Mouse (Mus musculus) forebrain, postnatal 0 days (tissue): ENCODE data around the gene Tcea2. TPM values are rescaled to one million over a fixed set of nuclear protein-coding genes. Genes with fewer than 3 reads are reported as not detected.

Experiments
- ATAC-seq: fragments of 200-750 bp; cut with Nextera tagmentation; 2 replicates; pipeline ENCODE4 v1.8.0; 2017; ENCODE audit warnings: mild to moderate bottlenecking, moderate library complexity
- DNase-seq: peaks from one replicate; pipeline ENCODE4 v3.0.0-alpha.2; 2015
- H3K27ac ChIP-seq: fragments of 300-500 bp; sonication (generic); 2 replicates; pipeline ENCODE4 v1.5.1; 2014; ENCODE audit warnings: low read depth, mild to moderate bottlenecking, antibody characterized with exemption, low read length, moderate library complexity, mixed read lengths
- H3K27me3 ChIP-seq: fragments of 300-500 bp; sonication (generic); 2 replicates; pipeline ENCODE4 v1.6.1; 2014; ENCODE audit warnings: mild to moderate bottlenecking, low read length, mixed read lengths; ENCODE audit not compliant: insufficient read depth
- H3K36me3 ChIP-seq: fragments of 300-500 bp; sonication (generic); 2 replicates; pipeline ENCODE4 v1.6.1; 2014; ENCODE audit warnings: mild to moderate bottlenecking, moderate library complexity; ENCODE audit not compliant: insufficient read depth
- H3K4me1 ChIP-seq: fragments of 300-500 bp; sonication (generic); 2 replicates; pipeline ENCODE4 v1.6.1; 2014; ENCODE audit warnings: antibody characterized with exemption; ENCODE audit not compliant: insufficient read depth
- H3K4me2 ChIP-seq: fragments of 300-500 bp; sonication (generic); 2 replicates; pipeline ENCODE4 v1.6.1; 2014; ENCODE audit warnings: low read depth, mild to moderate bottlenecking, moderate library complexity
- H3K4me3 ChIP-seq: fragments of 300-500 bp; sonication (generic); 2 replicates; pipeline ENCODE4 v1.5.1; 2014; ENCODE audit warnings: low read depth, low read length, mixed read lengths
- H3K9ac ChIP-seq: fragments of 300-500 bp; sonication (generic); 2 replicates; pipeline ENCODE4 v1.6.1; 2014; ENCODE audit warnings: mild to moderate bottlenecking
- H3K9me3 ChIP-seq: fragments of 300-500 bp; sonication (generic); 2 replicates; pipeline ENCODE4 v1.6.1; 2016; ENCODE audit warnings: low read length
- CTCF ChIP-seq: sonication (generic); IDR thresholded peaks from 2 replicates; pipeline ENCODE4 v1.5.1; 2016; ENCODE audit warnings: antibody characterized with exemption, control low read depth, low read depth
- WGBS: fragments of 180-500 bp; shearing (Covaris S2); extraction: QIAGEN DNeasy Blood & Tissue Kit; methylation state at CpG from one replicate; pipeline ENCODE4 v1.1.7; 2014; 5-methylcytosine and 5-hydroxymethylcytosine counted together
- polyA plus RNA-seq: library from polyadenylated mRNA; unstranded; fragments of >200 nt; fragmentation: Nextera tagmentation; extraction: Ambion mirVana; gene quantifications from 2 replicates; pipeline ENCODE4 v1.2.1, GENCODE M21; 2015
- total RNA-seq: library from RNA; depleted of rRNA; stranded (reverse); fragments of >200 nt; gene quantifications from 2 replicates; pipeline ENCODE4 v1.2.3, GENCODE M21; 2014

Tcea2 gene
- total and polyA plus RNA-seq, 2 experiments from 2014 or later = 55.6 to 57.5 TPM

DNA sequence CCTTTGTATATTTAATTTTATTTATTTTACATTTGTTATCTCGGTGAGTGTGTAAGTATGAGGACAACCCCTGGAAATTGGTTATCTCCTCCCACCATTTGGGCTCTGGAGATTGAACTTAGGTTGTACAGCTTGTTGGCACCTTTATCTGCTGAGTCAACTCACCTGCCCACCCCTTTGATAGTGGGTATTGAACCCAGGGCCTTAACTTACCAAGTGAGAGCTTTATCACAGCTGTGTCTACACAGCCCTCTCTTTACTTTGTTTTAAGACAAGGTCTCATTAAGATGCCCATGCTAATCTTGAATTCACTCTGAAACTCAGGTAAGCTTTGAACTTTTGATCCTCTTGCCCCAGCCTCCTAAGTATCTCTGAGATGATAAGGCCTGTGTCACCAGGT, 1.9 kb downstream of the Tcea2 start:
- peaks cover 13% of the 10 kb centered on the region for H3K4me1 ChIP-seq
- H3K36me3 ChIP-seq = peaks cover 21% of the 10 kb centered on the region
- H3K9me3 ChIP-seq = no peaks in the 10 kb centered on the region
- H3K4me3 ChIP-seq = no peak overlapping the region
- H3K27ac ChIP-seq = no peak overlapping the region
- no peak overlapping the region for H3K4me2 ChIP-seq
- no peak overlapping the region for H3K9ac ChIP-seq
- 95% methylated on average over 1 of the region's 1 CpGs for WGBS
- no peak for DNase-seq
- no peaks in the 10 kb centered on the region for H3K27me3 ChIP-seq
- no peak for ATAC-seq
- no peak for TF ChIP-seq CTCF

DNA sequence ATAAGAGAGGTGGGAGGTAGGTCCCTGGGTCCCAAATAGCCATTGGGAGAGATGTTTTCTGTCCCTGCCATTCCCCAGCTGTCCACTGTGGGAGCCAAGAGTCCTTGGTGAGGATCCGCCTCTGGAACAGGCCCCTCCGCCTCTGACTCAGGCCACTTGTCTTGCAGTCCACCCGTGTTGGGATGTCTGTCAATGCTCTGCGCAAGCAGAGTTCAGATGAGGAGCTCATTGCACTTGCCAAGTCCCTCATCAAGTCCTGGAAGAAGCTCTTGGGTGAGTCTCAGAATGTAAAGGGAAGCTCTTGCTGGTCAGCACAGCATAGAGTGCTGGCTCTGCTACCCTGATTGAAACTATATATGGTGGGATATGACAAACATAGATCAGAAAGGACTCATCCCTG, 3.3 kb downstream of the Tcea2 start:
- 70% methylated on average over 4 of the region's 4 CpGs for WGBS
- no peak for DNase-seq
- Histone ChIP-seq H3K27me3 (no peaks in the 10 kb centered on the region), H3K9me3 (no peaks in the 10 kb centered on the region), H3K4me3 (no peak overlapping the region), H3K4me1 (peaks cover 13% of the 10 kb centered on the region), H3K36me3 (peaks cover 35% of the 10 kb centered on the region), H3K4me2 (no peak overlapping the region), H3K9ac (no peak overlapping the region), H3K27ac (no peak overlapping the region)
- ATAC-seq = no peak
- no peak for TF ChIP-seq CTCF

DNA sequence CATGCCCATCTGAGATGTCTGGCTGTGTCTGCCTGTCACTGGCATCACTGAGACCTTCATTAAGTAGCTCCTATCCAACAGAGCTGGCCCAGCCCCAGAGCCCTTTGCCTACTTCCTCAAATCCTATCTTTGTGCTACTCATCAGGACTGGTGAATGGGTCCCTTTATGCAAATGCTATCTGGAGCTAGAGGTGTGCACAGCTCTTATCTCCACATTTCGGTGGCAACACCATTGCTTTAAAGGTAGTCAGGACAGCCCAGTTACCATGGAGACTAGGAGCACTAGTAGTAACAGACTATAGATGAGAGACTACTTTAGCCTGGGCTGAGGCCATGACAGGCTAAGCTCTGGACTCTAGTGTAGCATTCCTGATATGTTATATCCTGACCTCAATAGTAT, 4.6 kb downstream of the Tcea2 start:
- DNase-seq (no peak), ATAC-seq (no peak)
- peaks cover 46% of the 10 kb centered on the region for H3K36me3 ChIP-seq
- no peak overlapping the region for H3K27ac ChIP-seq
- WGBS = 91% methylated on average over 1 of the region's 1 CpGs
- H3K4me3 ChIP-seq = no peak overlapping the region
- no peaks in the 10 kb centered on the region for H3K9me3 ChIP-seq
- H3K4me1 ChIP-seq = peaks cover 13% of the 10 kb centered on the region
- no peak overlapping the region for H3K9ac ChIP-seq
- TF ChIP-seq CTCF = no peak
- no peaks in the 10 kb centered on the region for H3K27me3 ChIP-seq
- H3K4me2 ChIP-seq = no peak overlapping the region

DNA sequence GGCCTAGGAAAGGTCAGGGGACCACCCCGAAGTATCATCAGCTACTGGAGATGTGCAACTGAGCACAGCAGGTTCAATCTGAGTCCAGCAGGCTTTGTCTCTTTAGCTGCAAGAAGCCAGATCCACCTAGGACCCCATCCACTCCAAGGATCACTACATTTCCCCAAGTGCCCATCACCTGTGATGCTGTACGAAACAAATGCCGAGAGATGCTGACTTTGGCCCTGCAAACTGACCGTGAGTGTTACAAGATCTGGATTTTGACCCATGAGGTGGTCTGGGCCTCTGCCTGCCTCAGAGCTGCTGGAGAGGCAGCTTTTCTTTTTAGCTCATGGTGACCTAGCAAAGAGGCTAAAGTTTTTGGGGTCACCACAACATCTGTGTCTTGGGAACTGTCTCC, 5.6 kb downstream of the Tcea2 start:
- Histone ChIP-seq H3K4me3 (no peak overlapping the region), H3K27me3 (no peaks in the 10 kb centered on the region), H3K9me3 (no peaks in the 10 kb centered on the region), H3K27ac (no peak overlapping the region), H3K4me1 (peaks cover 13% of the 10 kb centered on the region), H3K36me3 (peaks cover 46% of the 10 kb centered on the region), H3K9ac (no peak overlapping the region), H3K4me2 (no peak overlapping the region)
- no peak for TF ChIP-seq CTCF
- DNase-seq (no peak), ATAC-seq (no peak)
- 94% methylated on average over 4 of the region's 4 CpGs for WGBS

DNA sequence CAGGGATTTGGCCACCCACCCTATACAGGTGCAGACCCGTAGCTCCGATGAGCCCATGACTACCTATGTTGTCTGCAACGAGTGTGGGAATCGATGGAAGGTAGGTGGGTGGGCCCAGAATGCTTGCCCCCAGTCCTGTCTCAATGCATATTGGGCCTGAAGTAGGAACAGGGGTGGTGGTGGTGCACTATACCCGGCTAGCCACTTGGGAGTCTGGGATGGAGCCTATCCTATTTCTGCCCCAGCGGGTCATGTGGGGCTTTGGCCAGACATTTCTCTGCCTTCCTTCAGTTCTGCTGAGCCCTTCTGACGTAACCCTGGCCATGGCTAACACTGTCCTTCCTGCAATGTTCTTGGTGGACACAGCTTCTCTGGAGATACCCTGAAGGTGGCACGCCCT, 7.5 kb downstream of the Tcea2 start:
- 97% methylated on average over 8 of the region's 8 CpGs for WGBS
- Histone ChIP-seq H3K27ac (no peak overlapping the region), H3K4me3 (no peak overlapping the region), H3K36me3 (peaks cover 46% of the 10 kb centered on the region), H3K27me3 (no peaks in the 10 kb centered on the region), H3K4me2 (no peak overlapping the region), H3K9ac (no peak overlapping the region), H3K9me3 (no peaks in the 10 kb centered on the region), H3K4me1 (peaks cover 3% of the 10 kb centered on the region)
- TF ChIP-seq CTCF = no peak
- ATAC-seq = no peak
- DNase-seq = no peak

DNA sequence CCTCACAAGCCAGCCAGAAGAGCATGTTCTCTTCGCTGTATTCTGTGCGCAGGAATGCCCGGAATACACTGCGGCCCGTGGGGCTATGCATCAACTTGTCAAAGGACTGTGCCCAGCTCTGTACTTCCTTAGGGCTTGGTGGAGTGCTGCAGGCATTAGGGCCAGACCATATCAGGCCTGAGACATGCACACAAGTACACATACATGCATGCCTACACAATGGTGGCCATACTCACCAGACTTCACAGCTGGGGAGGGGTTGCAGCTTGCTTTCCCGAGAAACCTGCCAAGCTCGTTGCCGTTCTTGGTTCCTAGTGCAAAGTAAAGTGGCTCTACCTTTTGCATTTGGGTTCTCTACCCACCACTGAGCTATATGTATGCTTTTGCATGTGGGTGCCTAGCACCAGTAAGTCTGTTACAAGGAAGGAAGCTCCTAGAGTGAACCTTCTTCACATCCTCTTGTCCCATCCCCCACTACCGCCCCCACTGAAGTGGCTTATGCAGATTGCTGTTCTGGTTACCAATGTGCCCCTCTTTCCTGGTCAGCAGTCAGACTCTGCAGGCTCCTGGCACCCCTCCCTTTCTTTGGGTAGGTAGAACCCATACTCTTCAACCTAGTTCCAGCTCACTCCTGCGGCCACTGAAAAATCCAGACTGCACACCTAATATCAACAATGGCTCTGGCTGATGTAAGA, 9.5 kb downstream of the Tcea2 start:
- Histone ChIP-seq H3K4me3 (no peak overlapping the region), H3K9me3 (no peaks in the 10 kb centered on the region), H3K27ac (no peak overlapping the region), H3K4me1 (peaks cover 6% of the 10 kb centered on the region), H3K36me3 (peaks cover 37% of the 10 kb centered on the region), H3K4me2 (no peak overlapping the region), H3K27me3 (no peaks in the 10 kb centered on the region), H3K9ac (no peak overlapping the region)
- DNase-seq (no peak), ATAC-seq (no peak)
- no peak for TF ChIP-seq CTCF
- 93% methylated on average over 10 of the region's 10 CpGs for WGBS

DNA sequence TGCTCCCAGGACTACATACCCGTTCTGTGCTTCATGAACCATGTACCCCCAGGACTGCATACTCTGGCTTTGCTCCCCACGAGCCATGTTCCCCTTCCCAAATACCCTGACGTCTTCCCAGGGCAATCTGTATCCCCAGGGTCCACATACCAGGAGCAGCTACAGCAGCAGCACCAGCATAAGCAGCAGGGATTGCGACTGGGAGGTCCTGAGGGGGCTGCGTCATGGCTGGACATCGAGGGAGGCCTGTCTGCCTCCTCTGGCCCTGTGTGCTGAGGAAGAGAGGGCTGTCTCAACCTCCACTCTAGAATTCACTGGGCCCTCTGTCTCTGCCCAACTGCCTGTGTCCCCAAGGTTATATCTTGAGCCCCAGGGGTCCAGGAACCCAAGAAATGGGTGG, 11.0 kb downstream of the Tcea2 start:
- Histone ChIP-seq H3K4me3 (no peak overlapping the region), H3K4me2 (no peak overlapping the region), H3K4me1 (peaks cover 6% of the 10 kb centered on the region), H3K36me3 (peaks cover 31% of the 10 kb centered on the region), H3K27me3 (no peaks in the 10 kb centered on the region), H3K9me3 (no peaks in the 10 kb centered on the region), H3K27ac (no peak overlapping the region), H3K9ac (no peak overlapping the region; the same call in 1 of the 2 replicates)
- 88% methylated on average over 6 of the region's 6 CpGs for WGBS
- DNase-seq (no peak), ATAC-seq (no peak)
- no peak for TF ChIP-seq CTCF
